Mouse (Mus musculus): Measurements from ENCODE around the gene Prss21.

GRCm38 (mm10) chr17:23857913-23858312 is 9.9 kb upstream of the Prss21 start:
- TF ChIP-seq CTCF (IDR thresholded peaks at IDR 0.05; ENCODE audit: borderline replicate concordance, extremely low read depth, insufficient read depth, insufficient read length) (no peak), POLR2A (IDR thresholded peaks at IDR 0.05; ENCODE audit: borderline replicate concordance, extremely low read depth, insufficient read depth, insufficient read length, poor library complexity, severe bottlenecking) (no peak)
